Mouse (Mus musculus) liver, embryonic 12.5 days (tissue): ENCODE results near the gene Stk36. TPM values are rescaled to one million over a fixed set of nuclear protein-coding genes. Genes with fewer than 3 reads are reported as not detected.

ENCODE experiments used
- ATAC-seq: fragments of 200-750 bp; cut with Nextera tagmentation; 2 replicates; pipeline ENCODE4 v1.8.0; 2017; ENCODE audit warnings: moderate number of reproducible peaks, mild to moderate bottlenecking, moderate library complexity
- H3K27ac ChIP-seq: fragments of 300-500 bp; sonication (generic); 2 replicates; pipeline ENCODE4 v1.5.1; 2016; ENCODE audit warnings: mild to moderate bottlenecking
- H3K27me3 ChIP-seq: fragments of 300-500 bp; sonication (generic); replicated peaks from 2 replicates; pipeline ENCODE4 v1.6.1; 2016; ENCODE audit warnings: mild to moderate bottlenecking, moderate library complexity
- H3K36me3 ChIP-seq: fragments of 300-500 bp; sonication (generic); 2 replicates; pipeline ENCODE4 v1.6.1; 2016; ENCODE audit warnings: mild to moderate bottlenecking, moderate library complexity
- H3K4me1 ChIP-seq: fragments of 300-500 bp; sonication (generic); 2 replicates; pipeline ENCODE4 v1.6.1; 2016
- H3K4me2 ChIP-seq: fragments of 300-500 bp; sonication (generic); 2 replicates; pipeline ENCODE4 v1.6.1; 2016; ENCODE audit warnings: mild to moderate bottlenecking, moderate library complexity
- H3K4me3 ChIP-seq: fragments of 300-500 bp; sonication (generic); 2 replicates; pipeline ENCODE4 v1.5.1; 2016; ENCODE audit warnings: mild to moderate bottlenecking, moderate library complexity
- H3K9ac ChIP-seq: fragments of 300-500 bp; sonication (generic); 2 replicates; pipeline ENCODE4 v1.6.1; 2016; ENCODE audit warnings: mild to moderate bottlenecking, moderate library complexity
- H3K9me3 ChIP-seq: fragments of 300-500 bp; sonication (generic); replicated peaks from 2 replicates; pipeline ENCODE4 v1.6.1; 2016; ENCODE audit warnings: mild to moderate bottlenecking, moderate library complexity
- WGBS: fragments of 180-500 bp; shearing (Covaris S2); methylation state at CpG from one replicate; pipeline ENCODE4 v1.1.7; 2016; ENCODE audit not compliant: insufficient replicate concordance; 5-methylcytosine and 5-hydroxymethylcytosine counted together
- microRNA-seq: library from miRNA; unstranded; fragments of <30 nt; microRNA quantifications from one replicate; pipeline ENCODE4, GENCODE M21; 2017
- polyA plus RNA-seq: library from polyadenylated mRNA; unstranded; fragments of >200 nt; fragmentation: Nextera tagmentation; extraction: Ambion mirVana; gene quantifications from 2 replicates; pipeline ENCODE4 v1.2.1, GENCODE M21; 2016

Gene Stk36
- polyA plus RNA-seq, 1 experiment from 2014 or later, result 0.75 TPM

DNA sequence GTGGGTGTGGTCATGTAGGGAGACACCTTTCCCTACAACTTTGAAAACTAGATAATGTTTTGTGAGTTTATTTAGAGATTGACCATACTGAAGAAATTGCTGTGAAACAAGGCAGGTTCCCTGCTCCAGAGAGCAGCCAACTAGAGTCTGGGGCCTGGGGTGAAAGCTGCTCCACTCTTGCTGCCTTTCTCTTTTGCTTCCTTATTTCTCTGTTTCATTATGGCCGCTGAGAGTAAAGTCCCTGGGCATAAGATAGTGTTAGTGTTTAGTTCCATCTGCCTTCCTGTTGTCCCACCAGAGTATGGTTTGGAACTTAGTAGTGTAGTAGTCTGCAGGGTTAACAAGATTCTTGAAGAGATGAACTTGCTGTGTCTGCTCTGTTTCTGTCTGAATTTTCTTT, 76.6 kb downstream of the Stk36 start:
- H3K27ac ChIP-seq, result no peak overlapping the region
- H3K27me3 ChIP-seq, result no peaks in the 10 kb centered on the region
- no peaks in the 10 kb centered on the region for H3K9me3 ChIP-seq
- no peak for ATAC-seq
- WGBS, result 69% methylated on average over 1 of the region's 1 CpGs
- H3K9ac ChIP-seq, result no peak overlapping the region
- peaks cover 19% of the 10 kb centered on the region for H3K4me1 ChIP-seq
- H3K36me3 ChIP-seq, result peaks cover 67% of the 10 kb centered on the region
- no peak overlapping the region for H3K4me2 ChIP-seq
- no peak overlapping the region for H3K4me3 ChIP-seq

Small RNA genes within 50 kb of the gene (microRNA-seq; reads per million reads assigned to microRNA genes)
- gene Gm25035, result not detected

Other genes starting within 250 kb of the Stk36 start
- 0.11 and 0.14 TPM in 2 replicates for gene Catip, start 239.3 kb upstream of the Stk36 start, polyA plus RNA-seq
- gene Slc11a1, start 226.2 kb upstream of the Stk36 start, polyA plus RNA-seq, result 8.6 and 9.0 TPM in 2 replicates
- 42.0 and 42.4 TPM in 2 replicates for gene Ctdsp1, start 209.9 kb upstream of the Stk36 start, polyA plus RNA-seq
- gene Vil1, start 192.1 kb upstream of the Stk36 start, polyA plus RNA-seq, result 0.81 and 0.93 TPM in 2 replicates
- 51.6 and 52.4 TPM in 2 replicates for gene Cnot9, start 95.4 kb upstream of the Stk36 start, polyA plus RNA-seq
- 0.12 and 0.14 TPM in 2 replicates for gene Plcd4, start 58.6 kb upstream of the Stk36 start, polyA plus RNA-seq
- 19.2 and 19.9 TPM in 2 replicates for gene Usp37, start 57.2 kb upstream of the Stk36 start, polyA plus RNA-seq
- 3.8 and 3.9 TPM in 2 replicates for gene Zfp142, start 13.2 kb upstream of the Stk36 start, polyA plus RNA-seq
- gene Bcs1l, start 13.2 kb upstream of the Stk36 start, polyA plus RNA-seq, result 16.2 and 16.3 TPM in 2 replicates
- gene Rnf25, start within 50 bp of the Stk36 start, polyA plus RNA-seq, result 14.7 and 15.9 TPM in 2 replicates
- gene Ttll4, start 60.3 kb downstream of the Stk36 start, polyA plus RNA-seq, result 15.4 and 17.8 TPM in 2 replicates
- 2.3 and 2.8 TPM in 2 replicates for gene Cyp27a1, start 112.1 kb downstream of the Stk36 start, polyA plus RNA-seq
- gene Prkag3, start 147.8 kb downstream of the Stk36 start, polyA plus RNA-seq, result 0.13 TPM in 1 of 2 replicates, not detected in the other
- 0.13 and 0.86 TPM in 2 replicates for gene Wnt6, start 170.4 kb downstream of the Stk36 start, polyA plus RNA-seq
- not detected in 2 replicates for gene Wnt10a, start 190.1 kb downstream of the Stk36 start, polyA plus RNA-seq